Mouse (Mus musculus): ENCODE results near the gene Rbm46. TPM values are rescaled to one million over a fixed set of nuclear protein-coding genes. Genes with fewer than 3 reads are reported as not detected.

The Rbm46 gene
- polyA plus RNA-seq, 1 experiment = 1.8 TPM

- Histone ChIP-seq H3K4me1 (ENCODE audit: control insufficient read depth, insufficient read depth, low read length) (no peaks in the 10 kb centered on the region), H3K27me3 (ENCODE audit: control insufficient read depth, insufficient read depth, low read length, poor library complexity, severe bottlenecking) (no peaks in the 10 kb centered on the region), H3K36me3 (ENCODE audit: control insufficient read depth, insufficient read depth, low read length, poor library complexity, severe bottlenecking) (no peaks in the 10 kb centered on the region), H3K9ac (ENCODE audit: low read depth, poor library complexity, severe bottlenecking) (no peak overlapping the region), H3K9me3 (replicated peaks; ENCODE audit: control insufficient read depth, insufficient read depth, low read length, poor library complexity, severe bottlenecking) (no peaks in the 10 kb centered on the region), H3K4me3 (ENCODE audit: low read depth, low read length) (no peak overlapping the region), H3K27ac (ENCODE audit: insufficient read depth, low read length) (no peak overlapping the region)
- TF ChIP-seq EP300 (IDR thresholded peaks at IDR 0.05; ENCODE audit: insufficient read depth, low read depth, low read length) = no peak
- no peak for TF ChIP-seq POLR2A (IDR thresholded peaks at IDR 0.05; ENCODE audit: insufficient read depth, low read length)
- no peak for TF ChIP-seq CTCF (IDR thresholded peaks at IDR 0.05; ENCODE audit: low read depth, low read length)
These were observed 51.1 kb downstream of the Rbm46 start for GRCm38 (mm10) chr3:82825165-82825564.

- H3K9ac ChIP-seq (ENCODE audit: low read depth, poor library complexity, severe bottlenecking) = no peak overlapping the region
- H3K27ac ChIP-seq (ENCODE audit: insufficient read depth, low read length) = no peak overlapping the region
- no peak overlapping the region for H3K4me3 ChIP-seq (ENCODE audit: low read depth, low read length)
- H3K4me1 ChIP-seq (ENCODE audit: control insufficient read depth, insufficient read depth, low read length) = no peaks in the 10 kb centered on the region
- H3K9me3 ChIP-seq (replicated peaks; ENCODE audit: control insufficient read depth, insufficient read depth, low read length, poor library complexity, severe bottlenecking) = no peaks in the 10 kb centered on the region
- H3K27me3 ChIP-seq (ENCODE audit: control insufficient read depth, insufficient read depth, low read length, poor library complexity, severe bottlenecking) = no peaks in the 10 kb centered on the region
- TF ChIP-seq CTCF (IDR thresholded peaks at IDR 0.05; ENCODE audit: low read depth, low read length) = no peak
- TF ChIP-seq POLR2A (IDR thresholded peaks at IDR 0.05; ENCODE audit: insufficient read depth, low read length) = no peak
- TF ChIP-seq EP300 (IDR thresholded peaks at IDR 0.05; ENCODE audit: insufficient read depth, low read depth, low read length) = no peak
- H3K36me3 ChIP-seq (ENCODE audit: control insufficient read depth, insufficient read depth, low read length, poor library complexity, severe bottlenecking) = no peaks in the 10 kb centered on the region
These were observed 64.4 kb downstream of the Rbm46 start for GRCm38 (mm10) chr3:82811851-82812250.

- H3K9ac ChIP-seq (ENCODE audit: low read depth, poor library complexity, severe bottlenecking) = no peak overlapping the region
- H3K4me3 ChIP-seq (ENCODE audit: low read depth, low read length) = no peak overlapping the region
- H3K4me1 ChIP-seq (ENCODE audit: control insufficient read depth, insufficient read depth, low read length) = no peaks in the 10 kb centered on the region
- no peaks in the 10 kb centered on the region for H3K36me3 ChIP-seq (ENCODE audit: control insufficient read depth, insufficient read depth, low read length, poor library complexity, severe bottlenecking)
- TF ChIP-seq EP300 (IDR thresholded peaks at IDR 0.05; ENCODE audit: insufficient read depth, low read depth, low read length) (no peak), CTCF (IDR thresholded peaks at IDR 0.05; ENCODE audit: low read depth, low read length) (no peak), POLR2A (IDR thresholded peaks at IDR 0.05; ENCODE audit: insufficient read depth, low read length) (no peak)
- no peaks in the 10 kb centered on the region for H3K27me3 ChIP-seq (ENCODE audit: control insufficient read depth, insufficient read depth, low read length, poor library complexity, severe bottlenecking)
- H3K27ac ChIP-seq (ENCODE audit: insufficient read depth, low read length) = no peak overlapping the region
- H3K9me3 ChIP-seq (replicated peaks; ENCODE audit: control insufficient read depth, insufficient read depth, low read length, poor library complexity, severe bottlenecking) = no peaks in the 10 kb centered on the region
These were observed 65.8 kb downstream of the Rbm46 start for GRCm38 (mm10) chr3:82810334-82811120.

- H3K4me1 ChIP-seq (ENCODE audit: control insufficient read depth, insufficient read depth, low read length) = no peaks in the 10 kb centered on the region
- no peaks in the 10 kb centered on the region for H3K27me3 ChIP-seq (ENCODE audit: control insufficient read depth, insufficient read depth, low read length, poor library complexity, severe bottlenecking)
- no peaks in the 10 kb centered on the region for H3K9me3 ChIP-seq (replicated peaks; ENCODE audit: control insufficient read depth, insufficient read depth, low read length, poor library complexity, severe bottlenecking)
- H3K9ac ChIP-seq (ENCODE audit: low read depth, poor library complexity, severe bottlenecking) = no peak overlapping the region
- H3K4me3 ChIP-seq (ENCODE audit: low read depth, low read length) = no peak overlapping the region
- no peak overlapping the region for H3K27ac ChIP-seq (ENCODE audit: insufficient read depth, low read length)
- TF ChIP-seq CTCF (IDR thresholded peaks at IDR 0.05; ENCODE audit: low read depth, low read length) (no peak), EP300 (IDR thresholded peaks at IDR 0.05; ENCODE audit: insufficient read depth, low read depth, low read length) (no peak), POLR2A (IDR thresholded peaks at IDR 0.05; ENCODE audit: insufficient read depth, low read length) (no peak)
- no peaks in the 10 kb centered on the region for H3K36me3 ChIP-seq (ENCODE audit: control insufficient read depth, insufficient read depth, low read length, poor library complexity, severe bottlenecking)
These were observed 66.5 kb downstream of the Rbm46 start for GRCm38 (mm10) chr3:82809769-82810168.

- Histone ChIP-seq H3K9me3 (replicated peaks; ENCODE audit: control insufficient read depth, insufficient read depth, low read length, poor library complexity, severe bottlenecking) (no peaks in the 10 kb centered on the region), H3K4me1 (ENCODE audit: control insufficient read depth, insufficient read depth, low read length) (no peaks in the 10 kb centered on the region), H3K4me3 (ENCODE audit: low read depth, low read length) (no peak overlapping the region), H3K27ac (ENCODE audit: insufficient read depth, low read length) (no peak overlapping the region), H3K27me3 (ENCODE audit: control insufficient read depth, insufficient read depth, low read length, poor library complexity, severe bottlenecking) (no peaks in the 10 kb centered on the region), H3K36me3 (ENCODE audit: control insufficient read depth, insufficient read depth, low read length, poor library complexity, severe bottlenecking) (no peaks in the 10 kb centered on the region), H3K9ac (ENCODE audit: low read depth, poor library complexity, severe bottlenecking) (no peak overlapping the region)
- no peak for TF ChIP-seq CTCF (IDR thresholded peaks at IDR 0.05; ENCODE audit: low read depth, low read length)
- no peak for TF ChIP-seq POLR2A (IDR thresholded peaks at IDR 0.05; ENCODE audit: insufficient read depth, low read length)
- no peak for TF ChIP-seq EP300 (IDR thresholded peaks at IDR 0.05; ENCODE audit: insufficient read depth, low read depth, low read length)
These were observed 67.9 kb downstream of the Rbm46 start for GRCm38 (mm10) chr3:82808323-82808911.

- H3K27me3 ChIP-seq (ENCODE audit: control insufficient read depth, insufficient read depth, low read length, poor library complexity, severe bottlenecking) = no peaks in the 10 kb centered on the region
- no peak overlapping the region for H3K4me3 ChIP-seq (ENCODE audit: low read depth, low read length)
- no peak overlapping the region for H3K27ac ChIP-seq (ENCODE audit: insufficient read depth, low read length)
- no peak for TF ChIP-seq CTCF (IDR thresholded peaks at IDR 0.05; ENCODE audit: low read depth, low read length)
- no peak for TF ChIP-seq EP300 (IDR thresholded peaks at IDR 0.05; ENCODE audit: insufficient read depth, low read depth, low read length)
- no peak for TF ChIP-seq POLR2A (IDR thresholded peaks at IDR 0.05; ENCODE audit: insufficient read depth, low read length)
- H3K9me3 ChIP-seq (replicated peaks; ENCODE audit: control insufficient read depth, insufficient read depth, low read length, poor library complexity, severe bottlenecking) = no peaks in the 10 kb centered on the region
- no peak overlapping the region for H3K9ac ChIP-seq (ENCODE audit: low read depth, poor library complexity, severe bottlenecking)
- no peaks in the 10 kb centered on the region for H3K36me3 ChIP-seq (ENCODE audit: control insufficient read depth, insufficient read depth, low read length, poor library complexity, severe bottlenecking)
- no peaks in the 10 kb centered on the region for H3K4me1 ChIP-seq (ENCODE audit: control insufficient read depth, insufficient read depth, low read length)
These were observed 71.0 kb downstream of the Rbm46 start for GRCm38 (mm10) chr3:82805291-82805690.
